Mouse (Mus musculus): ENCODE data around the gene Olfr155.

GRCm38 (mm10) chr4:43875919-43876411 lies 24.6 kb downstream of the Olfr155 start:
- no peak for TF ChIP-seq CTCF (IDR thresholded peaks at IDR 0.05; ENCODE audit: borderline replicate concordance, extremely low read depth, insufficient read depth, insufficient read length)
- TF ChIP-seq POLR2A (IDR thresholded peaks at IDR 0.05; ENCODE audit: borderline replicate concordance, extremely low read depth, insufficient read depth, insufficient read length, poor library complexity, severe bottlenecking): no peak
